Mouse (Mus musculus) ES-Bruce4 (cell line): ENCODE data around the gene Strn. TPM values are rescaled to one million over a fixed set of nuclear protein-coding genes. Genes with fewer than 3 reads are reported as not detected.

ENCODE experiments used
- H3K27ac ChIP-seq: 2 replicates; pipeline ENCODE4 v1.5.1; 2012; ENCODE audit warnings: low read length, inconsistent platforms; ENCODE audit not compliant: insufficient read depth
- H3K27me3 ChIP-seq: 2 replicates; pipeline ENCODE4 v1.6.1; 2012; ENCODE audit warnings: mild to moderate bottlenecking, low read length, inconsistent platforms; ENCODE audit not compliant: control insufficient read depth, poor library complexity, insufficient read depth, severe bottlenecking
- H3K36me3 ChIP-seq: 2 replicates; pipeline ENCODE4 v1.6.1; 2012; ENCODE audit warnings: inconsistent platforms, mild to moderate bottlenecking, low read length, moderate library complexity; ENCODE audit not compliant: control insufficient read depth, poor library complexity, insufficient read depth, severe bottlenecking
- H3K4me1 ChIP-seq: one replicate; pipeline ENCODE4 v1.8.1; 2011; ENCODE audit warnings: low read length; ENCODE audit not compliant: control insufficient read depth, insufficient read depth
- H3K4me3 ChIP-seq: 2 replicates; pipeline ENCODE4 v1.5.1; 2011; ENCODE audit warnings: low read depth, mild to moderate bottlenecking, low read length
- H3K9ac ChIP-seq: 2 replicates; pipeline ENCODE4 v1.6.1; 2012; ENCODE audit warnings: low read depth, mild to moderate bottlenecking, inconsistent platforms; ENCODE audit not compliant: poor library complexity, severe bottlenecking
- H3K9me3 ChIP-seq: replicated peaks from 2 replicates; pipeline ENCODE4 v1.6.1; 2012; ENCODE audit warnings: mild to moderate bottlenecking, low read length, inconsistent platforms; ENCODE audit not compliant: control insufficient read depth, poor library complexity, insufficient read depth, severe bottlenecking
- CTCF ChIP-seq: IDR thresholded peaks from one replicate; pipeline ENCODE4 v1.8.1; 2011; ENCODE audit warnings: low read depth, low read length
- EP300 ChIP-seq: IDR thresholded peaks from 2 replicates; pipeline ENCODE4 v1.6.1; 2011; ENCODE audit warnings: low read depth, low read length; ENCODE audit not compliant: insufficient read depth
- POLR2A ChIP-seq: IDR thresholded peaks from one replicate; pipeline ENCODE4 v1.8.1; 2011; ENCODE audit warnings: low read length; ENCODE audit not compliant: insufficient read depth
- polyA plus RNA-seq: library from polyadenylated mRNA; stranded (reverse); fragments of >200 nt; gene quantifications from 2 replicates; pipeline ENCODE4 v1.2.4, GENCODE M21; 2011; ENCODE audit warnings: low read depth; ENCODE audit not compliant: missing spikeins, insufficient read depth, insufficient read length

Gene Strn
- polyA plus RNA-seq, 1 experiment = 18.4 TPM

GRCm38 (mm10) chr17:78685004-78685403, 52.0 kb downstream of the Strn start:
- Histone ChIP-seq H3K9ac (no peak overlapping the region), H3K9me3 (no peaks in the 10 kb centered on the region), H3K27me3 (no peaks in the 10 kb centered on the region), H3K36me3 (no peaks in the 10 kb centered on the region), H3K4me3 (no peak overlapping the region), H3K4me1 (no peaks in the 10 kb centered on the region), H3K27ac (no peak overlapping the region)
- no peak for TF ChIP-seq POLR2A
- no peak for TF ChIP-seq CTCF
- no peak for TF ChIP-seq EP300

DNA sequence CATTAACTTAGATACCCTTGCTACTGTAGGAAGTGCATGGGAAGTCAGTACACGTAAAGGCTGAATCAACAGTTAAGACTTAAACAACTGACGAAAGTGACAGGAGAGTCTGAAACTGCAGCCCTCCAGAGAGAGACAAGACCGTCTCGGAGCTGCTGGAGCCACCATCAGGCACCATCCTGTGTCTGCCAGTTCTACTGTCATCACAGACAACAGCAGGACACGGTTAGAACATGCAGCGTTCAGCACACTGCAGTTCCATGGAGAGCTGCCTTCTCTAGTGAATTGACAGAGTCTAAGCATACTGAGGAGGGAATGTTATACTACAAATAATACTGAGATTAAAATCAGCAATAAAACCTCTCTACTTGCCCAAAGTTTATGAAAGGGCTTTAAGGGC, 54.6 kb downstream of the Strn start:
- TF ChIP-seq CTCF (no peak), POLR2A (no peak), EP300 (no peak)
- H3K36me3 ChIP-seq = no peaks in the 10 kb centered on the region
- H3K4me3 ChIP-seq = no peak overlapping the region
- H3K9me3 ChIP-seq = no peaks in the 10 kb centered on the region
- H3K27ac ChIP-seq = no peak overlapping the region
- H3K27me3 ChIP-seq = no peaks in the 10 kb centered on the region
- H3K9ac ChIP-seq = no peak overlapping the region
- H3K4me1 ChIP-seq = no peaks in the 10 kb centered on the region

- Histone ChIP-seq H3K4me1 (no peaks in the 10 kb centered on the region), H3K9me3 (no peaks in the 10 kb centered on the region), H3K9ac (no peak overlapping the region), H3K36me3 (no peaks in the 10 kb centered on the region), H3K4me3 (no peak overlapping the region), H3K27me3 (no peaks in the 10 kb centered on the region), H3K27ac (no peak overlapping the region)
- TF ChIP-seq POLR2A (no peak), EP300 (no peak), CTCF (no peak)
These were observed 57.5 kb downstream of the Strn start for GRCm38 (mm10) chr17:78679503-78679902.

DNA sequence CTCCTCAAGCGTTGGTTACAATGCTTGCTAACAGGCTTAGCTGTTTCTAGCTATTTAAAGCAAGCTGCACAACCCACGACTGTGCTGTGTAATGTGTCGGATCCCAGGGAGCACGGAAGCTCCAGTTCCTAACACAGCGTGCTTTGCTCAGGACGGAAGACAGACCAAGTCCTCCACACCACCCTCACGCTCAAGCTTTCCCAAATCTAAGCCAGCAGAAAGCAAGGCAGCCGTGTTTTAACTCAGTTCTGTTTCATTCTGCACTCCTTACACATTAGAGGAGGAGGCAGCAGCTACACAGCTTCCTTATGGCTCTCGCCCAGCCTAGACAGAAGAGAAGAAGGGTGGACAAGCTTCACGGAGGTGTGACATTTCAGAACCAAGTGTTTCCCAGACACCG, 60.2 kb downstream of the Strn start:
- Histone ChIP-seq H3K4me3 (no peak overlapping the region), H3K27ac (no peak overlapping the region), H3K27me3 (no peaks in the 10 kb centered on the region), H3K4me1 (no peaks in the 10 kb centered on the region), H3K9ac (no peak overlapping the region), H3K9me3 (no peaks in the 10 kb centered on the region), H3K36me3 (no peaks in the 10 kb centered on the region)
- TF ChIP-seq POLR2A = no peak
- no peak for TF ChIP-seq CTCF
- TF ChIP-seq EP300 = no peak

DNA sequence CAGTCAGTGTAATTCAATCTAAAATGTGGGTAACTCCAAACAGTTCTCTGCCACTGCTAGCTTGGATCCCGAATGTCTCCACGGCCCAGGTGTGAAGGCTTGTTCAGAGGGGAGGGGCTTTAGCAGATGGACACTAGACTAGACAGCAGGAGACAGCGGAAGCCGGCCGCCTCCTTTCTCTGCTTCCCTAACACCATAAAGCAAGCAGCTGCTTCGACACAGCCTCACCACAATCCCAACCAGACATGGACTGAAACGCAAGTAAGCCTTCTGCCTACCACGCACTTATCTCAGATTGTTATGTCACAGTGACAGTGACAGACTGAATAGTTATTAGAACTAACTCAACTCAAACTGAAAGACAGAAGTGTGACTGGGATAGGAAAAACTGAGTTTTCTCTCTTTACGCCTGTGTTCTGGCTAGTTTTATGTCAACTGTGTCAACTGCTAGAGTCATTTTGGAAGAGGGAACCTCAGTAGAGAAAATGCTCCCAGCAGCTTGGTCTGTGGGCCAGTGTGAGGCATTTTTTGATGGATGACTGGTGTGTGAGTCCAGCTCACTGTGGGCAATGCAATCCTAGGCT, 71.9 kb downstream of the Strn start:
- H3K27me3 ChIP-seq = no peaks in the 10 kb centered on the region
- H3K36me3 ChIP-seq = 0 out of 2 replicates have a peak, but pooled peaks cover 3% of the 10 kb centered on the region
- no peak overlapping the region for H3K4me3 ChIP-seq
- TF ChIP-seq POLR2A = no peak
- no peak for TF ChIP-seq CTCF
- no peak for TF ChIP-seq EP300
- H3K9me3 ChIP-seq = no peaks in the 10 kb centered on the region
- no peaks in the 10 kb centered on the region for H3K4me1 ChIP-seq
- H3K9ac ChIP-seq = no peak overlapping the region
- H3K27ac ChIP-seq = no peak overlapping the region

GRCm38 (mm10) chr17:78654841-78655240, 82.2 kb downstream of the Strn start:
- Histone ChIP-seq H3K4me3 (no peak overlapping the region), H3K36me3 (peaks cover 15% of the 10 kb centered on the region), H3K27ac (no peak overlapping the region), H3K27me3 (no peaks in the 10 kb centered on the region), H3K4me1 (no peaks in the 10 kb centered on the region), H3K9me3 (no peaks in the 10 kb centered on the region), H3K9ac (no peak overlapping the region)
- TF ChIP-seq EP300 = no peak
- TF ChIP-seq CTCF = no peak
- no peak for TF ChIP-seq POLR2A
